Mouse (Mus musculus): ENCODE measurements around the gene Susd6.

Gene Susd6

DNA sequence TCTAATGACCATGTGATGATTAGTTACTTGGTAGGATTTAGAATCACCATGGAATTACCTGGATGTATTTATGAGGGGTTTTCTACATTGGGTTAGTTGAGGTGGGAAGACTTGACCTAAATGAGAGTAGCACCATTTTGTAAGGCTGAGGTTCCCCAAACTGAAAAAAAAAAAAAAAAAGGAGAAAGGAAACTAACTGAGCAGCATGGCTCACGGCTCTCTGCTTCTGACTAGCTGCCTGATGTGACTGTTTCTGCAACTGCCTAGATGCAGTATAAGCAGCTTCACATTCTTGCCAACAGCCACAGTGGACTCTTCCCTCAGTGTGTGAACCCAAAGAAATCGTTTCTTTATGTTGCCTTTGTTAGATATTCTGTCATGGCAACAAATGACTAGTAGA lies 49.3 kb downstream of the Susd6 start:
- no peak for DNase-seq

DNA sequence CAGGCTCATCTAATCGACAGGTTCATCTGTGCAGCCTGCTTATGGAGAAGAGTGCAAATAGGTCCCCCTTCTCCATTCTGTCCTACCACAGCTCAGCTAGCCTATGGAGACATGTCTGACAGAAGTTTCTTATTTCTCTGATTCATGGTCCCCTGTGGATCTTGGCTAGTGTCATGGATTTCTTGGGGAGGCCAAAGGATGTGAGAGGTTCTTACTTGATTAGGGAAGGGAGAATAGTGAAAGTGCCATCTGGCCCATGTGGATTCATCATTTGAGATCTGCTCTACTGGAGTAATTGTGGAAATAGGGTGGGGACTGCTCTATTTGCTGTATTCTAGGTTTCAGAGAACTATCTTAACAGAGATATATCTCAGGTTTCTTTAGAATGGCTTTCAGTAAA lies 51.3 kb downstream of the Susd6 start:
- no peak for DNase-seq

DNA sequence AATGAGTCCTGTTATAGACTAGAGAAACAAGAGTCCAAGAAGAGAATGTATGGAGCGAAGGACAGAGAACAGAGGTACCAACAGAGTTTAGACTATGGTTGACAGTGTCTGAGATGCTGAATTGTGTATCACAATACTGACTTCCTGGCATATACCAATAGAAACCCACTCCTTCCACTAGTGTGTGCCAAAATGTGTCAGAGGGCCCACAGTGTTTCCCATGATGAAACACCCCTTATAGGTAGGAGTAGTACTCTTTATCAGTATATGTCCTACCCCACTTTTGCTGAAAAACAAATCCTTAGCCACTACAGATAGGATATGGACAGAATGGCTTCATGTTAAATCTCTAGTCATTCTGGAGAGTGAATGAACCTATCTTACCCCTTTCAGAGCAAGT lies 52.3 kb downstream of the Susd6 start:
- no peak for DNase-seq

DNA sequence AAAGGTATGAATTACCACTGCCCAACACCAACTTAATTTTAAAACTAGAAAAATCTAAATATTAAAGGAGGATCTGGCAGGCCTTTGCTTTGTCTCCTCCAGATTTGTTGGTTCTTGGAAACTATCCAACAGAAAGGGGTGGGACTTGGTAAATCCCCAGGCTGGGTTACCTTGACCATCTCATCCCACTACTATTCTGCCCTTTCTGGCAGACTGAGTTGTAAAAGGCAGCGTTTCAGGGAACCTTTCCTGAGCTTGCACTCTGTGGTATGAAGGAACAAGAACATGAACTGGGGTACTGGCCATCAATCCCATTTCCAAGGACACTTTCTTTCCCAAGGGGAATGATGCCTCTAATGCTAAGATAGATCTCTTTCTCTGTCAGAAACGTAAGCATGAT lies 52.9 kb downstream of the Susd6 start:
- no peak for DNase-seq

DNA sequence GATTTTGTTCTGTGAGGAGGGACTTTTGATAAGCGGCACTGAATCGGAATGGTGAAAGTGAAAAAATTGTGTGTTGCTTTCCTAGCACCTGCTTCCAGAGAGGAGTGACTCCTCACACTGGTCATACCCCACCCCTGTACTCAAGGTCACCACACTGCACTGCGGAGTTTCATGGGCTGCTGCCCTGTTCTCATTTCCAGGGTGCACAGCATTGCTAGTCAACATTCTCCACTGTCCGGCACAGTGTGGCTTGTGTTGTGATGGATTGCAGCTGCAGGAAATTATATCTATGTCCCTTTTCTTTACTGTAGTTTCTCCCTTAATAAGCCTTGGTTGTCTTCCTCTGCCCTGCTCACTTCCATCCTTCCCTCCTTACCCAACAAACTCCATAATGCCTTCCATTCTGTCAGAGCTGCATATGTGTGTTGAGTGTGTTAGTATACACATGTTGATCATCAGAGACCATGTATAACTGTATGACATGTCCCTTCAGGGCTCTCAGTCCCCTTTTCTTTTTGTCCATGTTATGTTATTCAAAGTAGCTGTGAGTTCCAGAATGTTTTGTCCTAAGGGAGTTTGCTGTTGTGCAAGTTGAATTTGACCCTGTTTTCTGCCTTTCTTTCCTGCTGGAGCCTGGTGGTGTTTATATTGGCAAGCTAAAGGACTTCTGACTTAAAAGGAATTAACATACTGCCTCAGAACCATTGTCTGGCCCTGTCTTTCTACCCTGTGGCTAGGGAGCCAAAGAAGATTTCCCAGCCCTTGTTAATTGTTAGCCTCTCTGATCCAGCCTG lies 53.5 kb downstream of the Susd6 start:
- DNase-seq, result no peak

DNA sequence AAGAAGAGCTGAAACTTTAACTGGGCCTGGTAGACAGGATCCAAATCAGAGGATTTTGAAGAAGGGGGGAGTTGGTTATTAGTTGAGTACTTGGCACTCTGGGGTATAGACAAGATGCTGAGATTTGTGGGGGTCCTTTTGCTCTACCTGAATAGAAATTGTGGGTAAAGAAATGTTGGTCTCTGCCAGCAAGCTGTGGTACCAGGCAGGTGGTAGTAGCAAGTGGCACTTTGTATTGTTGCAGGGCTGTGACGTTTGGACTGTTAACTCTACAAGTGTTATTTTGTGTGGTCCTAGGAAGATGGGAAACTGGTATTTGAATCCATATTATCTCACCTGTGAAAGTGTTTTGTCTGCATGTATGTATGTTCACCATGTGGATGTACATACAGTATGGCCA lies 55.6 kb downstream of the Susd6 start:
- DNase-seq, result no peak

DNA sequence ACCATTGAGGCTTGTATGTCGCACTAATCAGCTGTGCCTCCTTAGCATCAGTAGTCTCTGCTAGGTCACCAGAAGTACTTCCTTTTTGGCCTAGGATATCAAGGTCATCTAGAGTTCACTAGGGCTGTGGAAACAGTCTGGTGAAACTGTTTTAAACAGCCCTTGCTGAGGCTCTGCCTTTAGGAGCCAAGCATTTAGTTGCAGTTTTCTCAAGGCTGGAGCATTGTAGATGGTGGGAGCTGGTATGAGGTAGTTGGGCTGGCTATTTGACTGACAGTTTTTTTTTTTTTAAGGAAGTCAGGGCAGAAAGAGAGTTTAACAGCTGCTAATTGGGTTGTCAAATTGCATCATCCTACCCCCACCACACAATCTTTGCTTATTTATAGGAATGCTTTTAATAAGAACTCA lies 56.6 kb downstream of the Susd6 start:
- DNase-seq, result no peak

DNA sequence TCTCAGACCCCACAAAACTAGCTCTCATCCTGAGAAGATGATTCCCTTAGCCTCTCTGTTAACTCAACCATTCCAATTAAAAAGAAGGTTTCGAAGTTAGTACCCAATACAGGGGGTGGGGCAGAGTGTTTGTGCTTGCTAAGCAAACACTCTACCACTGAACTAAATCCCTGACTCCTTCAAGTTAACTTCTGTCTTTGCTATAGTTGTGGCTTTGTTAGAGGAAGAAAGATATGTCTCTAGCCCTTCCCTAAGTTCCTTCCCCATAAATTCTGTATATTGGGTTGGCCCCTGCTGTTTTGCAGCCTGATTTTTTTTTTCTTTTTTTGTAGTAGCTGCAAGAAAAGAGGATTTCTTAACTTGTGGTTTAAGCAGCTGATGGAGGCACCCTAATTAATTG lies 61.7 kb downstream of the Susd6 start:
- DNase-seq, result no peak

DNA sequence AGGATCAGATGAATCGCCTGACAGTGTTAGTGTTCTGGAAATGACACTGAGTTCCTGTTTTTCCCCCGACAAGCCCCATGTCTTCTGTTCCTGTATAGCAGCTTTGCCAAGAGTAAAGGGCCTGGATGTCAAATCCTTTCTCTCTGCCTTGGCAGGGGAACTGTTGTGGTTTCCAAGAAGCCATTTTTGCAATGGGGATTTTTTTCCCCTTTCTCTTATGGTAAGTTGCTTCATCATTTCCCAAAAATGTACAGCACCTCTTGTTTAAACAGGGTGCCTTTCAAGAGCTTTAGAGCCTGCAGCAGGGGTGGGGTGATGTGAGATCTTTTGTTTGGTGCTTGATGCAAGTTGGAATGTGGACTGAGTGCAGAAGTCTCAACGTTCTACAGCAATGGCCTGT lies 63.4 kb downstream of the Susd6 start:
- no peak for DNase-seq

DNA sequence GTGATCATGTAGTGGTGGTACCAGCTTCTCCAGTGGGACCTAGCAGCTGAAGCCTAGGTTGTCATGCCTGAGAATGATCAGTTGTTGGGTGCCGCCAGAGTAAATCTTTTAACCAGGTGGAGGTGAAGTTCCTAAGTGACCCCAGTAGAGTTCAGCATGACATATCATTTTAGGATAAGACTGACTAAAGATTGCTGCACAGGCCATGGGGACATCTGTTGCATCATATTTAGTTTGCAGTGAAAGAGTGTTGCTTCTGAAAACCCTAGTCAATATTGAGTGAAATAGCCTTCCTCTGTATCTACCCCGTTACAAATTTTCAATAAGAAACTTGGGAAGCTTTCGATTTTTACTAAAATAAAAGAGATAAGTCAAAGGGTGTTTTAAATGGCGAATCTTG lies 64.4 kb downstream of the Susd6 start:
- no peak for DNase-seq

DNA sequence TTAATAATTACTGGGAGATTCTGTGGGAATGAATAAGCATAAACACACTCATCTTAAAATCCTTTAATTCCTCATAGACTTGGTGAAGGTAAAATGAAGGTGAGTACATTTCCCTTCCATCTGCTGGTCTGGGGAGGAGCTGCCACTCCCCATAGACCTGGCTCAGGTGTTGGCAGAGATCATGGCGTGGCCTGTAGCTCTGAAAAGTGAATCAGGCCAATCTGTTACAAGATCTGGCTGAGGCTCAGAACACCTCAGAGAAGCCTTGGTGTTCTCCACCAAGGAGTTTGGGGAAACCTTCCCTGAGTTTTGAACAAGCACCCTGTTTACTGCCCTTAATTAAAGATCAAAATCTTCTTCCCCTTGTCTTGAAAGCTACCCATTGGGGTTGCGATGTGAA lies 64.8 kb downstream of the Susd6 start:
- DNase-seq, result no peak

DNA sequence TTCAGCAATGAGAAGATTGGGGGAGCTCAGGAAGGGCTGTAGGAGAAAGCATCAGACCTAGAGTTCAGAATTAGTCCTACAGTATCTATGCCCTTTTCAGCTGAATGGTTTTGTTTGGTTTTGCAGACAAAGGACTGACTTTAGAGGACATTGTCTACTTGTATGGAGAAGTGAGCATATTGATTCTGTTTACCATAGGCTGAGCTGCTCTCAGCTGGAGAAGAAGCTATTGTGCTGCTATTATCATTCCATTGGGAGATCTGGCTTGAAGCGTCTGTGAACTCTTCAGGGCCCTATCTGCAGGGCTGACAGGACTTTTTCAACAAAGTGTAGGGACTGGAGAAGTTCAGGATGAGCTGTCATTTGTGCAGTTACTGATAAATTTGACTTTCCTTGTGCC lies 65.3 kb downstream of the Susd6 start:
- DNase-seq, result no peak

DNA sequence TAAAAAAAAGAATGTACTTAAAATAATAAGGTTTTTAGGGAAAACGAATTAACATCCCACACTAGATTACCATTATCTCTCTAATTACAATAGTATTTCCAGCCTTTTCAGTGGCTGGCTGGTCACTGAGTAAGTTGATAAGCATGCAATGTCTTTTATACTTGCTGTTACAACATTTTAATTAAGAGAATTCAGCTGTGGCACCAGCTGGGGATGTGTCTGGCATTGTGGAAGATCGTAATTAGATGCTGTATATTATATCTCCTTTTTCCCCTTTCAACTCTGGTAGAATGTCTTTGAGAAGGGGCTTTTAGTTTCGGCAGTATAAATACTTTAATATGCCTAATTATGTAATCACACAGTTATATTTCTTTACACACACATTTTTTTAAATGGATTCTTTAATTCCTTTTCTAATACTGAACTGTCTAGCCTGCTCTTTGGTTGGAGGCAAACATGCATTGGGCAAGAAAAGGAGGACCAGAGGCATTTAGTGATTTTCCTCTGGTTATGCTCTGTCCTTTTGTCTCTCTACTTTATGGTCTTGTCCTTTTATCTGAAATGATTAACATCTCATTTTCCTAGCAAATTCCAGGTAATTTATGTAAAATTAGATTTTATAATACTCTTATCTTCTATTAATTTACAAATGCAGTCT lies 67.5 kb downstream of the Susd6 start:
- no peak for DNase-seq

DNA sequence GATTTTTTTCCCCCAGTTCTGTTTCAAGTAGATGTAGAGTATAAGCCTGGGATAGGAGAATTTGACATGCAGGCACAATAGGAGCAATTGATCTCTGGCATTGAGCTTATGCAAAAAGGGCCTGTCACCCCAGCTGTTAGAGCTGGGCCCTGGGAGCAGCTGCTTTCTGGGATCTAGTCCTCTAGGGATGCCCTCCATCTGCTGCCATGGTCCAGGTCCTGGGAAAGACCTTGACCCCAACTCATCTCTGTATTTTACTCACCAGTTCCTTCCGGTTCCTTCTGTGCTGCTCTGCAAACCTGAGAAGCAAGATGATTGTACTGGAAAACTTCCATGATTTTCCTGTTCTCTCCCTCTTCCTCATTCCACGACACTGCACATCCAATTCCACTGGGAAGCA lies 68.0 kb downstream of the Susd6 start:
- no peak for DNase-seq

DNA sequence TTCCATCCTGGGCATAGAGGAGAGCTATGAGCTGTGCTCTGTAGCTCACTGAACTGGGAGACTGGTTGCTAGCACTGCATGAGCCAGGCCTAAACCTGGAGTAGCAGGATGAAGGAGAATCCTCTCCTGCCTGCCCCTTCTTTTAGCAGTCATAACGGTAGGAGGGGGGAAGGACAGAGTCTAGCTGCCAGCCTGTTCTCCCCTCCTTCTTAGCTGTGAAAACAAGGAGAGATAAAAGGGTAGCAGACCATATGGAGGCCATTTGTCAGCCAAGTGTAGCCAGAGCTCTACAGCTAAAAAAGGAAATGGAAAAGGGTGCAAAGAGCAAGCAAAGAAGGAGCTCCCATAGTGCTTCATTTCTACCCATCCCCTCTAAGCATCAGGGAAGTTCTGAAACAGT lies 71.6 kb downstream of the Susd6 start:
- DNase-seq, result no peak

DNA sequence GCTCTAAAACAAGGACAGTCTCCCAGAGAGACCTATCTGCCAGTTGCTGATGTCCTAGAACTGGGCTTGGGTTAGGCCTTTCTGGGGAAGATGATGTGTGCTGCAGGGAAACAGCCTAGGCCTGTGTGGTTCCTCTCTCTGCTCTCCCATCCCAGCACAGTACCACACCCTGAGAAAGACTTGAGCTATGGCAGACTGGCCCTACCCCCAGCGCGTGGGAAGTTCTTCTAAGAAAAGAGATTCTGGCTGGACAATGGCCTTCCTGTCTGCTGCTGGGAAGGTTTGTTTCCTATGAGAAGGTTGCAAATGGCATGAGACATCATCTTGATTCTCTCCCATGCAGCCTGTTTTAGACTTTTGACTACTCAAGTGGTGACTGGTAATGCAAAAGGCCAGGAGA lies 73.1 kb downstream of the Susd6 start:
- no peak for DNase-seq

DNA sequence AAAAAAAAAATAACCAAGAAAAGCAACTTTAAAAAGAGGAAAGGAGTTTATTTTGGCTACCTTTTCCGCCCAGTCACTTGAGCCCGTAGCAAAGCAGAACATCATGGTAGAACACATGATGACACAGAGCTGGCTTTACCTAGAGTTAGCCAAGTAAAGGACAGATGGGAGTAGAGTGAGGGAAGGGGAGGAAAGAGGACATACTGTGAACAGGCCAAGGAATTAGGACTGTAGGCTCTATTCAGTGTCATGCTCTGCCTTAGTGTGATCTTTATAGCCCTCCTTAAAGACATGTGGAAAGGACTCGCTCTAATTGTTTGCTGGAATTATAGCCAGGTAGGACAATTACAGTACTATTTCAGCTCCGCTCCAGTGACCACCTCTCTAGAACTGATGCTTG lies 74.9 kb downstream of the Susd6 start:
- no peak for DNase-seq

DNA sequence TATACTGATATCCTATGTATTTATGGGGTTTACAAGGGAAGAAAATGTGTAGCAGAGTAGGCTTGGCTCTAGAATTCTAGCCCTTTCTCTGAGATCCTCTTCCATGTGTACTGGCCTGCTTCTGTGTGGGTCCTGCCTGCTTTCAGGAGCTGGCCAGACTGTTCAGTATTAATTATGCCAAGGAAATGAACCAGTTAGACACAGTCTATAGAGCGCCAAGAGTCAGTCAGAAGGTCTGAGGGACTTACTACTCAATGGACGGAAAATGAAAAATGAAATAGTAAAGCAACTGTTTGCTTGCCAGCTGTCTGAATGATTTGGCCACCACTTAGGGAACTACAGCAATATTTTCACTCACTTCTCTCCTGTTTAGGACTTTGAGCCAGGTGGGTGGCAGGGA lies 75.7 kb downstream of the Susd6 start:
- DNase-seq, result no peak

DNA sequence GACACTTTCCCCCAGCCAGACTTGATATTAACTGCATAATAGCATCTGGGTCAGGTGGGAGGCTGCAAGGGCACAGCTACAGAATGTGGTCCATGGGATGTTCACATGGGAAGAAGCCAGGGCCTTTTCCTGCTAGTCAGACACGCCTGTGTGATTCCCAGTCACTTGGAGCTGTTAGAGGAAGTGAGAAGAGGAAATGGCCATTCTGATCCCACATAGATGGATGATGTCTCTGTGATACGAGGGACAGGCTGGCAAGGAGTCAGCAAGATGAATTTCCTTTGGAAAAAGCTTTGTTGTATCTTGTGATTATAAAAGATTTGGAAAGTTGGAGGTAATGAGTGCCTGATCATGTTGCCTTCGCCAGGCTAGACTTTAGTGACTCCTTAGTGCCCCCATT lies 76.8 kb downstream of the Susd6 start:
- DNase-seq, result no peak

DNA sequence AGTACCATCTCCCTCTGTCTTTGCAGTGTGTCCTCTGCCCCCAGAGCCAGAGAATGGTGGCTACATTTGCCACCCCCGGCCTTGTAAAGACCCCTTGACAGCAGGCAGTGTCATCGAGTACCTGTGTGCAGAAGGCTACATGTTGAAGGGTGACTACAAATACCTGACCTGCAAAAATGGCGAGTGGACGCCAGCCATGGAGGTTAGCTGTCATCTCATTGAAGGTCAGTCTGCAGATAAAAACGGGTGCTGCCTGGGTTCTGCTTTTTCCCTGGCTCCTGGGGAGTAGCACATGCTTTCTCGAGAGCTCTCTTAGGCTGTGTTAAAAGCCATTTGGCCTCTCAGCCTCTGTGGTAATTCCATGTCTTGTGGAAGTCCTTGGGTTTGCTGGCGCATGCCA lies 78.1 kb downstream of the Susd6 start:
- DNase-seq, result no peak

DNA sequence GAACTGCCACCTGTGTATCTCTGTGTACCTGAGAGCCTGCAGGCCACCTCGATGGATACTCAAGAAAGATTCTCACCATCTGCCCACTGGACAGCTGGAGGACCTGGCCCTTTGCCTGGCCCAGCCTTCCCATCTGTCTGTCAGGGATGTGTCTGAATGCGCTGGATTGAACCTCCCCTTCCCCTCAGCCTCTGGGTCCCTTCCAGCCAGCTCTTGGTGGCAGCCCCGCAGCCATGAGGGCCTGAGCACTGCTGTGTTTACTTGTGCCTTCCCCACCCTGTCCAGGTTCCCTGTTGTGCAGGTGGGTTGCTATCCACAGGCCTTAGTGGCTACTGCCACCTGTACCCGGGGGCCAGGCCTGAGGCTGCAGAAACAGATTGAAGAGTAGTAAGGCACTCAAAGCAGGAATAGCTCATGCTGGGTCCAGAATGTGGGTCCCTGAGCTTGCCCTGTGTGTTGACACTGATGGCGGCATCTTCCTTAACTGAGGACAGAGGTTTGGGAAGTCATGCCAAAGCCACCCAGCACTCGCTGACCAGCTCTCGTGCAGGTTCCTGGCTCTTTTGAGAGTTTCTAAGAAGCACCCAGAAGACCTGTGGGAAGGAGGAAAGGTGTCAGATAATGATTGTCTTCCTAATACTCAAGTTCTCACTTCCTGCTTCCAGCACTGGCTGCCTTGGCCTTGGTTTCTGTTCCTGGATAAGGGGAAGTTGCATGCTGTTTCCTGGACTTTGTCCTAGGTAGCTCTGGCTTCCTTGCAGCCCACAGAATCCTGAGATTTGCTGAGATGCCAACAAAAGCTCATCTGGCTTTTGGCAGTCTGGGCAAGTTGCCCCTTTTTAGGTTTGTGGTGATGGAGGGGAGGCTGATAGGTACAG lies 87.1 kb downstream of the Susd6 start:
- no peak for DNase-seq

DNA sequence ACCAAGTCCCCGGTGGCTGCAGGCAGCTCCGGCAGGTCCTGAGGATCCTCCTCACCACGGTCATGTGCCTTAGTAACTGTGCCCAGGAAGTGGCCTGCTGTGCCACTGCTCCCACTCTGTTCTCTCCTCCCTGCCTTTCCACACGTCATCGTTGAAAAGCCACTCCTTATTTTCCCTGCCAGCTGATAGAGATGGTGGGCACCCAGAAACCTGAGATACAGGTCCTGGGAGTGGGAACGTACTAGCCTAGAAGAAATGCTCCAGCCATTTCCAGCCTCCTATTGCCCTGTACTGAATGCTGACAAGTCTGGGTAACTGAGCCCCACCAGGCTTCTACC lies 87.8 kb downstream of the Susd6 start:
- DNase-seq, result no peak

DNA sequence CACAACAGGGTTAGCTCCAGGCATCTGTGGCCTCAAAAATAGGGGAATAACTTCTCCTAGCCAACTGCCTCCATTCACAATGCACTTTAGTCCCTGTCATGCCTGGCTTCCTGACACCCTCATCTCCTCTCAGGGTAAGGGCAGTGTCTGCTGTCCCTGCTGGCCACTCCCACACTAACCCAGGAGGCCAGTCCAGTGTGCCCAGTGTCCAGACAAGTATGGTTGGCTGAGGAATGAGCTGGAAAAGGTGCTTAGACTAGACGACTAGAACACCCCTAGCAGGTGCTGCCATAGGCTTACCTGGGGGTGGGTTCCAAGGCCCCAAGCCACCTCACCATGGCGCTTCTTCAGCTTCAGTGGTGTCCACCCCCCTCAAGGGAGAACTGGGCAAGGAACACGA lies 88.3 kb downstream of the Susd6 start:
- no peak for DNase-seq

DNA sequence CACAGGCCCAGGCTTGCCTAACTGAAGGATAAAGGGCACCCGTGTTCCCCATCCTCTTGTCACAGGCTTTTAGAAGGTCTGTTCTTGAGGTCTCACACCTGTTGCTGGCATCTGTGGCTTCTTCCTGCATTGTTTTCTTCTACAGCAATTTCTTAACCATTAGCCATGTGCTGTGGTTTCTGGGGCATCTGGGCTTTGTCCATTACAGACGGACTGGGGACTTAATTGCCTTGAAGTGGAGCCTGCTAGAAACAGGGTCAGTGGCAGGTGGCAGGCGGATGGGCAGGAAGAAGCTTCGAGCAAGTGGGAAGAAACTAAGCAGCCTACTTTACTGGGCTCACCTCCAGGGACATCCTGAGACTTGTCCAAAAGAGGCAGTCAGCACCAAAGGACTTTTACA lies 89.0 kb downstream of the Susd6 start:
- peak; percentile 20 for DNase-seq
